Mouse (Mus musculus) limb, embryonic 15.5 days (tissue): ENCODE data around the gene Snx32. TPM values are rescaled to one million over a fixed set of nuclear protein-coding genes. Genes with fewer than 3 reads are reported as not detected.

Experiments
- ATAC-seq: fragments of 200-750 bp; cut with Nextera tagmentation; 2 replicates; pipeline ENCODE4 v1.8.0; 2017; ENCODE audit warnings: low read depth, moderate TSS enrichment; ENCODE audit not compliant: insufficient number of reproducible peaks, low FRiP score, low TSS enrichment
- H3K27ac ChIP-seq: fragments of 300-500 bp; sonication (generic); 2 replicates; pipeline ENCODE4 v1.5.1; 2015; ENCODE audit warnings: moderate library complexity, mild to moderate bottlenecking, inconsistent platforms
- H3K27me3 ChIP-seq: fragments of 300-500 bp; sonication (generic); 2 replicates; pipeline ENCODE4 v1.6.1; 2015; ENCODE audit warnings: inconsistent platforms
- H3K36me3 ChIP-seq: fragments of 300-500 bp; sonication (generic); 2 replicates; pipeline ENCODE4 v1.6.1; 2015; ENCODE audit warnings: inconsistent platforms
- H3K4me1 ChIP-seq: fragments of 300-500 bp; sonication (generic); 2 replicates; pipeline ENCODE4 v1.6.1; 2015; ENCODE audit warnings: inconsistent platforms
- H3K4me2 ChIP-seq: fragments of 300-500 bp; sonication (generic); 2 replicates; pipeline ENCODE4 v1.6.1; 2015; ENCODE audit warnings: mild to moderate bottlenecking, inconsistent platforms
- H3K4me3 ChIP-seq: fragments of 300-500 bp; sonication (generic); 2 replicates; pipeline ENCODE4 v1.5.1; 2015; ENCODE audit warnings: mild to moderate bottlenecking, inconsistent platforms
- H3K9ac ChIP-seq: fragments of 300-500 bp; sonication (generic); 2 replicates; pipeline ENCODE4 v1.6.1; 2015; ENCODE audit warnings: inconsistent platforms
- H3K9me3 ChIP-seq: fragments of 300-500 bp; sonication (generic); 2 replicates; pipeline ENCODE4 v1.6.1; 2016; ENCODE audit warnings: inconsistent platforms
- WGBS: fragments of 180-500 bp; shearing (Covaris S2); methylation state at CpG from one replicate; pipeline ENCODE4 v1.1.7; 2015; 5-methylcytosine and 5-hydroxymethylcytosine counted together
- polyA plus RNA-seq: library from polyadenylated mRNA; unstranded; fragments of >200 nt; fragmentation: Nextera tagmentation; extraction: Ambion mirVana; gene quantifications from 2 replicates; pipeline ENCODE4 v1.2.1, GENCODE M21; 2015

Snx32 gene
- polyA plus RNA-seq, 1 experiment from 2014 or later, result 9.4 TPM

- Histone ChIP-seq H3K4me1 (peaks cover 38% of the 10 kb centered on the region), H3K27ac (peak overlapping the region; percentile 97; the same call in 1 of the 2 replicates), H3K9ac (peak overlapping the region; percentile 17; the same call in 1 of the 2 replicates), H3K9me3 (no peaks in the 10 kb centered on the region), H3K27me3 (no peaks in the 10 kb centered on the region), H3K4me2 (peak overlapping the region; percentile 70; the same call in 1 of the 2 replicates), H3K36me3 (peaks cover 46% of the 10 kb centered on the region), H3K4me3 (peak overlapping the region; percentile 50; the same call in 1 of the 2 replicates)
- WGBS, result 78% methylated on average over 4 of the region's 4 CpGs
- ATAC-seq, result no peak
Observed at GRCm38 (mm10) chr19:5486771-5487170, 23.6 kb downstream of the Snx32 start.

- Histone ChIP-seq H3K9ac (no peak overlapping the region), H3K27me3 (no peaks in the 10 kb centered on the region), H3K4me3 (no peak overlapping the region), H3K4me2 (no peak overlapping the region), H3K27ac (no peak overlapping the region), H3K36me3 (peaks cover 51% of the 10 kb centered on the region), H3K4me1 (peaks cover 34% of the 10 kb centered on the region), H3K9me3 (no peaks in the 10 kb centered on the region)
- 73% methylated on average over 8 of the region's 8 CpGs for WGBS
- no peak for ATAC-seq
Observed at GRCm38 (mm10) chr19:5486286-5486685, 24.1 kb downstream of the Snx32 start.

DNA sequence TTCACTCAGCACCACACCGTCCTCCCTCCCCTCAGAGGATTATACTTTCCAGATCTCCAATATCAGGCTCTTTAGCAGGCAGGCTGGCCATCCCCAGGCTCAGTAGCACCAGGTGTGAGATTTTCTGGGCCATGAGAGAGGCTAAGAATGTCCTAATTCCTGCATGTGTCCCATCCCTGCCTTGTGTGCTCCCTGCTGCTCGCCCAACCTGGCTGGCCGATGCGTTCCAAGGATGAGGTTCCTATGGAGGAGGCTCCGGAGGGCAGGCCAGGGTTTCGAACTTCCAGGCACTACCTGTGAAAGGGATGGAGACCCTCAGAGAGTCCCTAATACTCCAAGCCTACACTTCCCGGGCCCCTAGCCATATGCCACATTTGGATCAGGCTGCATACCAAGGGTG, 24.5 kb downstream of the Snx32 start:
- peaks cover 34% of the 10 kb centered on the region for H3K4me1 ChIP-seq
- H3K9ac ChIP-seq, result no peak overlapping the region
- peaks cover 56% of the 10 kb centered on the region for H3K36me3 ChIP-seq
- no peak overlapping the region for H3K4me2 ChIP-seq
- H3K9me3 ChIP-seq, result no peaks in the 10 kb centered on the region
- H3K4me3 ChIP-seq, result no peak overlapping the region
- H3K27me3 ChIP-seq, result no peaks in the 10 kb centered on the region
- H3K27ac ChIP-seq, result no peak overlapping the region; the same call in 1 of the 2 replicates
- ATAC-seq, result no peak
- 90% methylated on average over 7 of the region's 7 CpGs for WGBS

- Histone ChIP-seq H3K9me3 (no peaks in the 10 kb centered on the region), H3K27me3 (no peaks in the 10 kb centered on the region), H3K4me2 (no peak overlapping the region), H3K27ac (peak overlapping the region; percentile 33; the same call in 1 of the 2 replicates), H3K4me1 (peaks cover 34% of the 10 kb centered on the region), H3K9ac (no peak overlapping the region), H3K4me3 (no peak overlapping the region), H3K36me3 (peaks cover 60% of the 10 kb centered on the region)
- ATAC-seq, result no peak
- WGBS, result 91% methylated on average over 8 of the region's 8 CpGs
Observed at GRCm38 (mm10) chr19:5485371-5485770, 25.0 kb downstream of the Snx32 start.

DNA sequence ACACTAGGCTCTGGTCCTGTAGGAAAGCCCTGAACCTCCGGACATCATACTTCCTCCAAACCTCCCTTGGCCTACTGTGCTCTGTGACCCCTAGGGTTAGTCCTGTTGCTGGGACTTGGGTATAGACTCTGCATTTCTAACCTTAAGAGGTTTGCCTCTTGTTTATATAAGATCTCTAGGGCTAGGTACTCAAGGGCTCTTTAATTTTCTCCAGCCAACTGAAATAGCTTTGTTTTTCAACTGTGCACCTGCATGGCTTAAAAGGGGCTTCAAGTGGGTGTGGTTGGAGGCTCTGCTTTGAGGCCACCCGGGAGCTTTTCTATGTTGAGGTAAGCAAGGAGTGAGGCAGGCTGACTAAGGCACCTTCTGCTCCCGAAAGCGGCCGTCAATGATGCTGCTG, 25.8 kb downstream of the Snx32 start:
- H3K4me1 ChIP-seq, result peaks cover 28% of the 10 kb centered on the region
- WGBS, result 82% methylated on average over 5 of the region's 5 CpGs
- no peak overlapping the region; the same call in 1 of the 2 replicates for H3K27ac ChIP-seq
- H3K27me3 ChIP-seq, result no peaks in the 10 kb centered on the region
- H3K4me2 ChIP-seq, result no peak overlapping the region
- H3K9me3 ChIP-seq, result no peaks in the 10 kb centered on the region
- ATAC-seq, result no peak
- no peak overlapping the region for H3K9ac ChIP-seq
- peaks cover 69% of the 10 kb centered on the region for H3K36me3 ChIP-seq
- no peak overlapping the region for H3K4me3 ChIP-seq

DNA sequence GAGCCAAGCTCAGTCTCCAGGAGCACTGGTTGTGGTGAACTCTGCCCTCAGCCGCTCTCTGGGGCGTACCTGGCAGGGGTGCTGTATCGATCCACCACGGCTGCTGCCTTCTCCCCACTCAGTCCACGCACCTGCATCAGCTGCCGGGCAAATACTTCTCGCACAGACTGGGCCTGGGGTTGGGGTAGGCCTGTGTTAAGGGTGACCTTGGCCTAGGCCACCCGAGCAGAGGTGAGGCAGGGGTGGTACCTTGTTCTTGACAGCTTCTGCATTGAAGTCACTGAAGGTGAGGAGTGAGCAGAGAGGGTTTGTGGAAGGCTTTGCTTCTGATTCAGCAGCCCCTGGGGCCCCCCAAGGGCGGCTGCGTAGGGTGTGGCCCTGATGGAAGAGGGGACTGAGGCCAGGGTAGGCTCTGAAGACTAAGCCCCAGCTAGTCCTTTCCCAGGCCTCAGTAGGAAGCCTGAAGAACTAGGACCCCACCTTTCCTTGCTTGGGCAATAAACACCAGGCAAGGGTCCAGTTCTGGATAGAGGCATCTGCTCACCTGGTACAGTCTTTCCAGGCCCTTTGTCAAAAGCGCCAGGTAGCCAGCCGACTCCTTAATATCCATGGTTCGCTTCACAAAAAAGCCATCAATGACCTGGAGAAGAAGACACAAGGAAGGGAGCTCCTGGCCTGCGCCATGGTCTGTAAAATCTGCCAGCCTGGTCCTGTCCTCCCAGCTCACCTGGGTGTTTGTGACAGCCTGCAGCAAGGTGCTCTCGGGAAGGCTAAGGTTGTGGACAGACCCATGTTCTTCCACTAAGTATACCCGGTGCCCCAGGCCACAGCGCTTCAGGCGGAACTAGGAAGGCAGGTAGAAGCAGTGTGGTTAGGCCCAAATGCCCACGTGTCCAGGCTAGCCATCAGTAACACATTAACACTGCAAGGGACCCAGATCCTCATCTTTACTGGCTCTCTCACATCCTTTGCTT, 26.7 kb downstream of the Snx32 start:
- Histone ChIP-seq H3K36me3 (peaks cover 77% of the 10 kb centered on the region), H3K9ac (no peak overlapping the region), H3K27me3 (no peaks in the 10 kb centered on the region), H3K4me1 (peaks cover 23% of the 10 kb centered on the region), H3K9me3 (no peaks in the 10 kb centered on the region), H3K4me3 (no peak overlapping the region), H3K27ac (no peak overlapping the region), H3K4me2 (no peak overlapping the region)
- no peak for ATAC-seq
- 92% methylated on average over 19 of the region's 19 CpGs for WGBS

DNA sequence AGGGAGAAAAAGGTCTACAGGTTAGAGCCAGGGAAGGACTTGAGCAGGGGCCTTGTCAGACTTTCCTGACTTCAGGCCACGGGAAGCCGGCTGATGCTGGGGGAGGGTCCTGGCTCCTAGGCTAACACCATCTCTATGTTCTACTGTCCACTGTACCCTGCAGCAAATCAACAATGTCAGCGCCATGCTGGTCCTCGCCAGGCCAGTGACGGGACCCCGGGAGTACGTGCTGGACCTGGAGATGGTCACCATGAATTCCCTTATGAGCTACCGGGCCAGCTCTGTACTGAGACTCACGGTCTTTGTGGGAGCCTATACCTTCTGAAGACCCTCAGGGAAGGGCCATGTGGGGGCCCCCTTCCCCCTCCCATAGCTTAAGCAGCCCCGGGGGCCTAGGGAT, 28.9 kb downstream of the Snx32 start:
- Histone ChIP-seq H3K36me3 (peaks cover 89% of the 10 kb centered on the region), H3K9ac (no peak overlapping the region), H3K4me3 (no peak overlapping the region), H3K27ac (no peak overlapping the region), H3K4me1 (peaks cover 7% of the 10 kb centered on the region), H3K27me3 (no peaks in the 10 kb centered on the region), H3K4me2 (no peak overlapping the region), H3K9me3 (no peaks in the 10 kb centered on the region)
- 93% methylated on average over 10 of the region's 10 CpGs for WGBS
- no peak for ATAC-seq

- WGBS, result 88% methylated on average over 10 of the region's 10 CpGs
- peaks cover 10% of the 10 kb centered on the region for H3K4me1 ChIP-seq
- no peak overlapping the region for H3K4me2 ChIP-seq
- ATAC-seq, result no peak
- H3K36me3 ChIP-seq, result peaks cover 77% of the 10 kb centered on the region
- H3K9me3 ChIP-seq, result no peaks in the 10 kb centered on the region
- H3K4me3 ChIP-seq, result no peak overlapping the region
- no peak overlapping the region for H3K9ac ChIP-seq
- no peaks in the 10 kb centered on the region for H3K27me3 ChIP-seq
- H3K27ac ChIP-seq, result no peak overlapping the region
Observed at GRCm38 (mm10) chr19:5480016-5480415, 30.3 kb downstream of the Snx32 start.

DNA sequence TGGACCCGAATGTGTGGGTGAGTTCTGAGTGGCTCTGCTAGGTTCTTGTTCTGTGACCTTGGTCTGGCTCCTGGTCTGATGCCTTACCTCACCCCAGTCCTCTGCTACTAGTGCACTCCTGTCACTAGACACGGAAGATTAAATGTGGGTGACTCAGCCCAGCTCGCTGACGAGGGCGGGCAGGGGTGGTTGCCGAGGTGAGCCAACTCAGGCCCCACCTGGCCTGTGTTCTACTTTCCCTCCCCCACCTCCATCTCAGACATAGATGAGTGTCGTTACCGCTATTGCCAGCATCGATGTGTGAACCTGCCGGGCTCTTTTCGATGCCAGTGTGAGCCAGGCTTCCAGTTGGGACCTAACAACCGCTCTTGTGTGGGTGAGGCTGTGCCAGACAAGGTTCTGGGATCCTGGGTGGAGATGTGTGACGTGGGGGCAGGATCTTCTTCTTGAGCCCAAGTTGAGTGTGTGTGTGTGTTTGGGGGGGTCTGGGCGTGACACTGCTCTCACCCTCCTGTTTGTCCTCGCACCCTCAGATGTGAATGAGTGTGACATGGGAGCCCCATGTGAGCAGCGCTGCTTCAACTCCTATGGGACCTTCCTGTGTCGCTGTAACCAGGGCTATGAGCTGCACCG, 32.6 kb downstream of the Snx32 start:
- ATAC-seq, result no peak
- H3K36me3 ChIP-seq, result peaks cover 55% of the 10 kb centered on the region
- 90% methylated on average over 18 of the region's 18 CpGs for WGBS
- no peaks in the 10 kb centered on the region for H3K9me3 ChIP-seq
- H3K4me1 ChIP-seq, result peaks cover 18% of the 10 kb centered on the region
- no peak overlapping the region for H3K27ac ChIP-seq
- no peak overlapping the region for H3K4me3 ChIP-seq
- no peak overlapping the region for H3K4me2 ChIP-seq
- no peak overlapping the region for H3K9ac ChIP-seq
- no peaks in the 10 kb centered on the region for H3K27me3 ChIP-seq

DNA sequence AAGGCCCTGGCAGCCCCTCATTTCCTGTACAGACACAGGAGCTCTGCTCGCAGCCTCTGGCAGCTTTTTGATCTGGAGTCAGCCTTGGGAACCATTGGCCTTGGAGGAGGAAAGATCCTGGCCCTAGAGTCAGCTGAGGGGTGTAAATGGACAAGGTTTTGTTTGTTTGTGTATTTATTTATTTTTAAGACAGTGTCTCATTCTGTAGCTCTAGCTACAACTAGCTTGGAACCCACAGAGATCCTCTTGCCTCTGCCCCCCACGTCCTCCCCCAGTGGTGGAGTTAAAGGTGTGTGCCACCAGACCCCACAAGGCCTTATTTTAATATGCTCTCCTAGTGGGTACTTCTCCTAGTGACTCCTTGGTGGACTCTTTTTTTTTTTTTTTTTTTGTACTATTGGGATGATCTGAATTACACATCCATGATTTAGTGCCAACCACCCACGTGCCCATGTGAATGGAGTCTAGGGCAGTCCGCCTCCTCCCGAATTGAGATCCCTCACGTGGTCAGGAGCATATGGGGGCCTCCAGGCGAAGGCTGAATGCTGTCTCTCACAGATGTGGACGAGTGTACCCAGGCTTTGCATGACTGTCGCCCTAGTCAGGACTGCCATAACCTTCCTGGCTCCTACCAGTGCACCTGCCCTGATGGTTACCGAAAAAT, 33.2 kb downstream of the Snx32 start:
- 81% methylated on average over 10 of the region's 10 CpGs for WGBS
- ATAC-seq, result no peak

DNA sequence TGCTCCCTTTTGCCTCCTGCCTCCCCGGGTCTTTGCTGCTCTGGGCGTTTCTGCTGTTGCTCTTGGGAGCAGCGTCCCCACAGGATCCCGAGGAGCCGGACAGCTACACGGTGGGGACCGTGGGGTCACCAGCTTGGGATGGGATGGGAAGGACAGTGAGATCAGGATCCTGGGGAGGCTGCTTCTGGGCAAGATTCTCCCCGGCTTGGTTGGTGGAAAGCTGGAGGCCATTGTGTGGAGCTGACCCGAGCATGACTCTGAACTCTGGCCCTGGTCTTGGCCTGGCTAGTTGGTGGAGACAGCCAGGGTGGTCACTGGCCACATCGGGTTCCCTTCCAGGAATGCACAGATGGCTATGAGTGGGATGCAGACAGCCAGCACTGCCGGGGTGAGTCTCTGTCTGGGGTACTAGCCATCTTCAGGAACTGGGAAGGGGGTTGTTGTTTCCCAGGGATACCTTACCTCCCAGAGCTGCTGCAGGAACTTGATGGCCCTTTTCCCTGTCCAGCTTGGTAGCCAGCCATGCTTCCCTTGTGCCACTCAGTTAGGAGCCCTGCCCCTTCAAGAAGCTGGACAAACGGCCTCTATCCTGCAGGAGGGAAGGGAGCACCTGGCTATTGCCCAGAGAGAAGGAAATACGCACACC, 35.1 kb downstream of the Snx32 start:
- Histone ChIP-seq H3K4me1 (peaks cover 18% of the 10 kb centered on the region), H3K4me3 (peak overlapping the region; percentile 61), H3K27me3 (no peaks in the 10 kb centered on the region), H3K9ac (peak overlapping the region; percentile 68), H3K4me2 (peak overlapping the region; percentile 83), H3K36me3 (peaks cover 29% of the 10 kb centered on the region), H3K27ac (peak overlapping the region; percentile 90), H3K9me3 (no peaks in the 10 kb centered on the region)
- peak; percentile 12; the same call in 1 of the 2 replicates for ATAC-seq
- WGBS, result 14% methylated on average over 13 of the region's 13 CpGs

More for the DNA sequence above, 33.2 kb downstream of the Snx32 start:
- no peak overlapping the region for H3K4me3 ChIP-seq
- no peak overlapping the region for H3K9ac ChIP-seq
- H3K4me2 ChIP-seq, result no peak overlapping the region
- no peaks in the 10 kb centered on the region for H3K9me3 ChIP-seq
- peaks cover 48% of the 10 kb centered on the region for H3K36me3 ChIP-seq
- H3K4me1 ChIP-seq, result peaks cover 18% of the 10 kb centered on the region
- no peak overlapping the region for H3K27ac ChIP-seq
- H3K27me3 ChIP-seq, result no peaks in the 10 kb centered on the region
